Mouse (Mus musculus): ENCODE data around the gene Hoxc4.

Gene Hoxc4

GRCm38 (mm10) chr15:103011928-103012486 is 6.7 kb upstream of the Hoxc4 start:
- DNase-seq: no peak

DNA sequence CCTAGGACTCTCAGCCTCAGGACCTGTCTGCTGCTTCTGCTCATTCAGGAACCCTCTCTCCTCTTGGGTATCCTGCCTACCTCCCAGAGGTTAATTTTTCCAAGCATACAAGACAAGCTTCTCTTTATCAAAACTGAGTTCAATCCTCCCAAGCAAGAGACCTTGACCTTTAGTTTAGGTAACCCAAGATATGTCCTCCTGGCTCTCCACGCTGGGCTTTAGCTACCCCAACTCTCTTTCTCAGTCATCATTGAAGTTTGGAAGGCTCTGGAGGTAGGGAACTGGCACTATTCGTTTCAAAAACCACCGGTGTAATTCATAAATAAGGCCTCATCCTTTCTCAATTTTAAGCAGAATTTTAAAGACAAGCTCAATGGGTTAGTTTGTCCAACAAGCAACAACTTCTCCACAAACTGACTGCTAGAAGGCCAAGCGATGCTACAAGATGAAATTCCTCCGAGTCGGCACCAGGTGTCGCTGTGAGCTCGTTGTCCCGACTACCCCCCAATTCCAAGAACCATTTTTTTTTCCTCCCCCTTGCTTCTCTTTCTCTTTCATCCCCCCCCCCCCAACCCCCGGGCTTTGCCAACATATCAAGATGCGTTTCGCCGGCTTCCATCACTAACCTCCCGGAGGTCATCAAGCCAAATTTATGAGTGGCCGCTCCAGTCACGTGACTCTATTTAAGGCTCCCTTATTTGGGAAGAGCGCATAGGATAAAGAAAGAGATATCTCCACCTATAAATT is 5.3 kb upstream of the Hoxc4 start:
- peak; percentile 41 for DNase-seq

- DNase-seq: no peak
Measured at GRCm38 (mm10) chr15:103014166-103015008, 4.3 kb upstream of the Hoxc4 start.

DNA sequence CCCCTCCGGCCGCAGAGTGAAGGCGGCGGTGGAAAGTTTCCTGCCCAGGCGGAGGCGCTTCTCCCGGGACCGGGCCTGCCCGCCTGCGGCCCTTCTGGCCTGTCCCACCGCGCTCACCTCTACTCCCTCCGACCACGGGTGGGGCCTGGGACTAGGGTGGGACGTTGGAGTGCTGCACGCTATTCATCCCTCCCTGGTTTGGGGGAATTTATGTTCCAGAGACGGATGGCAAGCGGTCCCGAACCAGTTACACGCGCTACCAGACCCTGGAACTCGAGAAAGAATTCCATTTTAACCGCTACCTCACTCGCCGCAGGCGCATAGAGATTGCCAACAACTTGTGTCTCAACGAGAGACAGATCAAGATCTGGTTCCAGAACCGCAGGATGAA is 3.7 kb upstream of the Hoxc4 start:
- DNase-seq: no peak

DNA sequence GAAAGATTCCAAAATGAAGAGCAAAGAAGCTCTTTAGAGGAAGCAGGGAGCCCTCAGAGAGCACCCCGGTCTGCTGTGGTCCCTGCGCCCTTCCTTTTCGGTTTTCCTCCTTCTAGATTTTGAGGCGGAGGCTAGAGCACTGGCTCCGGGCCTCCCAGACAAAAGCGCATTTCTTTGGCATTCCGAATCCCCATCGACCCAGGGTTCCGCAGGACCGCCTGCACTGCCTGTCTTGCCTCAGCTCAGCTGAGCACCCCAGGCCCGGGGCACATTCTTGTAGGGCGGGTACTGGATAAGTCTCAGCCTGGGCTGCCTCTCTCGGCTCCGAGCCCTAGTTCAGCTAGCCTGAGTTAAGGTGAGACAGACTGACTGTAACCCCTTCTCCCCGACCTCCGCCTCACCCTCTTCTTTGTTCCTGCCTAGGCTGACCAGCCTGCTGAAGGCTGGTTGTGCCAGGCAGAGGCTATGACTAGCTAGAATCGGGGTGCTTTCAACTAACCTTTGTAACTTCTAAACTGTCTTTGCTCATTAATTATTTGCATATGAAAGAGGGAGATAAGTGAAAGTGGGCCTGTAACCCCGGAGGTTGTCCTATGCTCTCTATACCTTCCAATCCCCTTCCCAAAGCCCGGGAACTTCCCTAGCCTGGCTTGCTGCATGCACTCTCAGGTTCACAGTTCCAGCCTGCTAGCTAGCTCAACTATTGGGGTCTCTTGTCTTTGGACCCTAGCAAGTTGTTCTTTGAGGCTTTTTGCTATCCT is 3.1 kb upstream of the Hoxc4 start:
- DNase-seq: no peak

- DNase-seq: no peak
Measured at GRCm38 (mm10) chr15:103020899-103021418, 2.2 kb downstream of the Hoxc4 start.

DNA sequence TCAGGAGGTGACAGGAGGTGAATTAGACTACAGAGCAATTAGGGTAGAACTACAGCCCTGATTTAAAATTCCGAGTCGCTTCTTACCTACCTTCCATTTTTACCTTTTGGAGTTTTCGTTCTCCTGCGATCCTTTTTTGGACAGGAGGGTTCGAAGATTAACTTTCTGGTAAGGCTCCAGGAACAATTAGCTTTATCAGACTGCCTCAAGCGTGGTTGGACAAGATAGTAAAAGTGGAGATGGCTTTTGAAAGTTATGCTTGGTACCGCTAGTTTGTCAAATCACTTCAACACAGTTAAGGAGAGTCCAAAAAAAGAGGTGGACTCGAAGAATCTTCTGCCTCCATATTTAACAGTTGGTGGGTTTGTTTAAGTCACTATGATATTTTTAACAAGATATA is 2.8 kb downstream of the Hoxc4 start:
- DNase-seq: no peak

DNA sequence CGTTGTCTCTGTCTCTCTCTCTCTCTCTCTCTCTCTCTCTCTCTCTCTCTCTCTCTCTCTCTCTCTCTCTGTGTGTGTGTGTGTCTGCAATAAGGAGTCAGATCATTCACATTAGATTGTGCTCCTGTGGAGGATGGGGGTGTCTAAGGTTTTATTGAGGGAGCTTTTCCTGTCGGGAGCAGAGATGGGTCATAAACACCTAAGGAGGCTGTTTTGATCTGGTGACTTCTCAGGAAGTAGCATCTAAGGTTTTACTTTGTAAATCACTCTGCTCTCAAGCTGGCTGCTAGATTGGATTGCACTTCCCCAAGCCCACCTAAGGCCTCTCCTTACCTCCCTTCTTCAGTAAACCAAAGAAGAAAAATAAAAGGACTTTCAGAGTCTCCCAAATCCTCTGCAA is 5.4 kb downstream of the Hoxc4 start:
- no peak for DNase-seq

- DNase-seq: no peak
Measured at GRCm38 (mm10) chr15:103027266-103028235, 8.8 kb downstream of the Hoxc4 start.

DNA sequence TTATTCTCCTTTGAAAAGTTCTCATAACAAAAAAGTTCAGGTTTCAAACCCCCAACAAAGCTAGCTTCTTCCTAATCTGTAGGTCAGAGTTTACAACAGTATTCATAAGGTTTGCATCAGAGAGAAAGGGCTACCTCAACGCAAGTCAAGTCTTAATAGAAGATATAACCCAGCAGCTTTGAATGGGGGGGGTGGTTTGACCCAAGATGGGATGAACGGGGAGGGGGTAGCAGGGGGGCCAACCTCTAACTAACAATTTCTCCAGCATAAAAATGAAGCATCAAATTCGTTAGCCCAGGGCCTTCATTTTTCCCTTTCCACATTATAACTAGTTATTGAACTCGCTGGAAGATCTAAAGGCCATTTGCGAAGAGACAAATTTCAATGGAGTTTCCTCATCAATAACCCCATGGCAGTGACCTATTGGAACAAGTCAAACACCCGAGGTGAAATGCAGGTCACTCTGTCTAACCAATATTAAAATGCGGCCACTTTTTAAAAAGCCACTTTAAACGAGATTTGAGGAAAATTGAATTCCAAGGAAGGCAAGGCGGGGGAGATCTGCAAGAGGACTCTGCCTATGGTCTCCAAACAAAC is 10.3 kb downstream of the Hoxc4 start:
- DNase-seq: no peak

DNA sequence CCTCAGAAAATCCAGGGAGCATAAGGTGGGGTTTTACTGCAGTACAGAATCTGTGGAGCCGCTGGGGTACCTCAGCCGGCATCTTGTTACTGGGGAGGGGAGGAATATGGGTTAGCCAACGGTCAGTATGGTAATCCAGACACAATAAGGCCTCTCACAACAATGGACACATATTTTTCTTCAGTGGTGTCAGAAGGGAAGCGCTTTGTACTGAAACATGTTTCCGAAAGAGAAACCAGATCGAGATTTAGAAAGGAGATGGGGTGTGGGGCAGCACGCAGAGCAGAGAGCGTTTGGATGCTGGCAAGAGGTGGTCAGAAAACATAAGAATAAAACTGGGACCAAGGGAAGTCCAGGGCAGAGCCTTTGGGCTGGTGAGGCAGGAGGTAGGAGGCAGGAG is 11.4 kb downstream of the Hoxc4 start:
- DNase-seq: no peak

- DNase-seq: no peak
Measured at GRCm38 (mm10) chr15:103032167-103032566, 13.4 kb downstream of the Hoxc4 start.

DNA sequence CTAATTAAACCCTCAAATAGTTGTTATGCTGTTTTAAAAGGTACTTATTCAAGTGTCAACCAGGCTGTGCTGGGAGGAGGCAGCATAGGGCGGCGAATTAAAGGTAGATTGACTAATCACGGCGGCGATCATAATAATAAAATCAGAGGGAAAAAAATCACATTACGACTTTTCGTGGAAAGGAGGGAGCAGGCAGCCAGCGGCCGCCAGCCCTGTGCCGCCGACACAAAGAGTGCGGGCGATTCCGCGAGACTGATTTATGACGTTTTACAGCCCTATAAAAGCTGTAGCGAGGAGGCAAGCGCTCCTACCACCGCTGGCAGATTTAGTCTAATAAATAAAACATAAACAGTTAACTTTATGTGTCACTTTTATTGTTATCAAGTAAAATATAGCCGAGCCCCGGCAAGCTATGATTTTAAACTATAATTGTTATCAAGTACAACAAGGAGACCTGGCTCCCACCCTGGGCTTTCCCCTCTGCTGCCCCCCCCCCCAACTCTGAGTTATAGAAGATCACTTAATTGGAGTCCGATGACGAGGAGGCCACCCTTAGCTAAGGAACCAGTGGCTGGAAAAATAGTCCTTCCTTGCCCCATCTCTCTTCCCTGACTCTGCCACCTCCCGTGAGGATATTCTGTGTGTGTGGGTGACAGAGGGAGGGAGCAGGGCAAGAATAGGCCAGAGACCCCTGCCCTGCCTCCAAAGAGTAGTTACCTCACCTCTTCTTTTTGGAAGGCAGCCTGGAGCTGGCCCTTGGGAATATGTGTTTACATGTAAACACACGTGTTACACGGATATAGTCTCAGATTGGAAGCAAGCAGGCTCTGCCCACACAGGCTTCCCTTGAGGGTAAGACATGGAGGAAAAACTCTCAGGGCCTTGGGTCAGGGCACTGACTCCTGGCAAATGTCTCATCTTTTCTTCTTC is 14.2 kb downstream of the Hoxc4 start:
- no peak for DNase-seq

- no peak for DNase-seq
Measured at GRCm38 (mm10) chr15:103034043-103034806, 15.5 kb downstream of the Hoxc4 start.

- DNase-seq: no peak
Measured at GRCm38 (mm10) chr15:103034807-103035547, 16.2 kb downstream of the Hoxc4 start.

- no peak for DNase-seq
Measured at GRCm38 (mm10) chr15:103035548-103035881, 16.8 kb downstream of the Hoxc4 start.

- DNase-seq: no peak
Measured at GRCm38 (mm10) chr15:103037579-103037978, 18.8 kb downstream of the Hoxc4 start.

- DNase-seq: no peak
Measured at GRCm38 (mm10) chr15:103038701-103039480, 20.2 kb downstream of the Hoxc4 start.

All from lung, postnatal 14 days (tissue).